Mouse (Mus musculus): ENCODE measurements around the gene Ank2. TPM values are rescaled to one million over a fixed set of nuclear protein-coding genes. Genes with fewer than 3 reads are reported as not detected.
A peak's percentile ranks its signal among the peaks of the same experiment; 100 is the strongest.

Ank2 gene
- polyA plus RNA-seq, 1 experiment from 2014 or later: 19.6 TPM

DNA sequence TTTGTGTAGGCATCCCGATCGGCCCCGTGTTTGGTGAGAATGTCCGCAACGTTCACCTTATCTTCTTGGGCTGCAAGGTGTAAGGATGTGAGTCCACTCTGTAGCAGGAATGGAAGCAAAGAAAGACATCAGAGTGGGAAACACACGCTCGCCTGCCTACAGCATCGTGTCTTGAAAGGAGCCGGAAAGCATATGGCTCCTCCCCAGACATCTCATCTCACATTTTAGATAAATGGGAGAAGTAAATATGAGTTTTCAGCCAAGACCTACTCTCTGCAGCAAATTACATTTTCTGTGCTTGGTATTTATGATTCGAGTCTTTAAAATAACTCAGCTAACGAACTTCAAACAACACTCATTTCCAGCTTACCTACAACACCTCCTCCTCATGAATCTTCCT is 495.2 kb downstream of the Ank2 start:
- WGBS: 82% methylated on average over 11 of the region's 11 CpGs
- Histone ChIP-seq H3K9me3 (ENCODE audit: low read depth, low read length) (no peaks in the 10 kb centered on the region), H3K4me1 (ENCODE audit: insufficient read depth) (no peaks in the 10 kb centered on the region), H3K9ac (no peak overlapping the region), H3K36me3 (ENCODE audit: insufficient read depth) (no peaks in the 10 kb centered on the region), H3K27ac (ENCODE audit: low read depth) (no peak overlapping the region), H3K4me3 (ENCODE audit: low read depth, low read length) (no peak overlapping the region), H3K4me2 (no peak overlapping the region), H3K27me3 (ENCODE audit: insufficient read depth, low read length) (no peaks in the 10 kb centered on the region)
- DNase-seq: no peak
- no peak for ATAC-seq (ENCODE audit: insufficient read depth)
- no peak for TF ChIP-seq CTCF (IDR thresholded peaks at IDR 0.05; ENCODE audit: low read depth)

DNA sequence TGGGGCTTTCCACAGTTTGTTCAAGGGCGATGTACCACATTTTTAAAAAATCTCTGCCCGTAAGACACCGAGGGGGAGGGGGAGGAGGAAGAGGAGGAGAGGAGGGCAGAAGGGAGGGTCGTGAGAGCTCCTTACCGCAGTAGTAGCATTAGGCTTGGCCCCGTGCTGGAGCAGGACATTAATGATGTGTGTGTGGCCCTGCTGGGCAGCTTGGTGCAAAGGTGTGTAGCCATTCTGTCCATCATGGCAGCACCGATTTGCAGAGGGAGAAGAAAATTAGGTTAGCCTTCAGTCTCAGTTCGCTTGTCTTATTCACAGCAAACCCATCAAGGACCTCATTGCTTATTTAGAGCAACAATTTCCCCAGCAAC is 500.4 kb downstream of the Ank2 start:
- no peaks in the 10 kb centered on the region for H3K36me3 ChIP-seq (ENCODE audit: insufficient read depth)
- no peaks in the 10 kb centered on the region for H3K9me3 ChIP-seq (ENCODE audit: low read depth, low read length)
- no peak for TF ChIP-seq CTCF (IDR thresholded peaks at IDR 0.05; ENCODE audit: low read depth)
- DNase-seq: peak; percentile 7
- no peaks in the 10 kb centered on the region; the same call in 1 of the 2 replicates for H3K4me1 ChIP-seq (ENCODE audit: insufficient read depth)
- no peaks in the 10 kb centered on the region for H3K27me3 ChIP-seq (ENCODE audit: insufficient read depth, low read length)
- peak overlapping the region; percentile 59 for H3K4me2 ChIP-seq
- 10% methylated on average over 8 of the region's 8 CpGs for WGBS
- H3K9ac ChIP-seq: 0 out of 2 replicates have a peak overlapping the region, but pooled peaks have one; percentile 42
- peak; percentile 53 for ATAC-seq (ENCODE audit: insufficient read depth)
- H3K27ac ChIP-seq (ENCODE audit: low read depth): peak overlapping the region; percentile 72; the same call in 1 of the 2 replicates
- peak overlapping the region; percentile 19 for H3K4me3 ChIP-seq (ENCODE audit: low read depth, low read length)

DNA sequence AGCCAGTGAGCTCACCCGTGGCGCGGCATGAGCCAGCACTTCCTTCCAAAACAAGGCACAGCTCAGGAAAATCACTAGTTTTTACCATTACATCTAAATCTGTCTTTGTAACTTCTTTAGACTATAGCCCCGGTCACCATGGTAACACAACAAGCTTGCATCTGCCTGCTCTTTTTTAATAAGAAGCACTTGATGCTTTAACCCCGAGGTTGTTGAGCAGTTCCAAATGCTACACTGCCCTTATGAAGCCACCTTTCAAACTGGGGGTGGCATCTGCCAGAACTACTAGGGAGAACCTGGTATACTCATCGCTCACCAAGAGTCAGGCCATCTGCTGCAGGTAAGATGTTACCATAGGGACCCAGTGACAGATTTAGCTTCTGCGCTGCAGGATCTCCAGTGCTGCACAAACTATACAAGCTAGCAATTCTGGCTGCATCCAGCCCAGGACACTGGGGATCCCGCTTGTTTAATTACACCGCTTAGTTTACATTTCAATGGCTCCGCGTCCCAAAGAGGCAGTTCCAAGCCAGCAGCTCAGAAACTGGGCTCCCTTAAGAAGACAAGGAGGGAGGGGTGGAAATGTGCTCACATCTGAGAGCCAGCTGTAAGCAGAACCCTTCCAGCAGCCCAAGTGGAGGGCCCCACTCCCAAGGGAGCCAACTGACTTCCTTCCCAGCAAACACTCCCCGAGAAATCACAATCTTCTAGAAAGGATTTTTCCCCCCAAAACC is 501.0 kb downstream of the Ank2 start:
- DNase-seq (peak; percentile 80), ATAC-seq (ENCODE audit: insufficient read depth) (peak; percentile 93)
- Histone ChIP-seq H3K27me3 (ENCODE audit: insufficient read depth, low read length) (no peaks in the 10 kb centered on the region), H3K9me3 (ENCODE audit: low read depth, low read length) (no peaks in the 10 kb centered on the region), H3K36me3 (ENCODE audit: insufficient read depth) (no peaks in the 10 kb centered on the region), H3K4me3 (ENCODE audit: low read depth, low read length) (peak overlapping the region; percentile 19), H3K4me1 (ENCODE audit: insufficient read depth) (no peaks in the 10 kb centered on the region; the same call in 1 of the 2 replicates), H3K4me2 (peak overlapping the region; percentile 59), H3K9ac (peak overlapping the region; percentile 42), H3K27ac (ENCODE audit: low read depth) (peak overlapping the region; percentile 72; the same call in 1 of the 2 replicates)
- 11% methylated on average over 12 of the region's 12 CpGs for WGBS
- TF ChIP-seq CTCF (IDR thresholded peaks at IDR 0.05; ENCODE audit: low read depth): no peak

DNA sequence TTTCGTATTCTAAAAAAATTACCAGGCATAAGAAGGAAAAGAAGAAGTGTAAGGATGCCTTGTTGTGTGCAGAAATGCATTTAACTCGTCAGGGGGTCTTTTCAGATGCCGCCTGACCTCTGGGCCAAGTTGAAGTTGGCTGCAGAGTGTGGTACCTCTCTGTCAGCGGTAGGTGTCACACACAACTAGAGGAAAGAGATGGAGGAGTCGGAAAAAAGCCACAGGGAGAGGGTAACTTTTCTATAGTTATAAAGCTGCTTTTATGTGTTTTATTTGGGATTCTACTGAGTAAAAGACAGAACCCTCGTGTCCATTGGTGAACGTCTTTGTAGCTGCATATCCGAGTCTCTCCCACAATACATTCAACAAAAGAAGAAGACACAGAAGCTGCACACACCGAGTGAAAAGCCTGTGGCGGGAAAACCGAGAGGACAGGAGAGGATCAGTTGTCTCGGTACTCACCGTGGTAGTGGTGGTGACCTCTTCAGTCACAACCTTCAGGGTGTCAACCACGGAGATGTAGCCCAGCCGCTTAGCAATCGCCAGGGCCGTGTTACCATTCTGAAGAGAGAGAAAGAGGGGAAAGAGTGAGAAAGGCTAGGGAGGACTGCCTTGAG is 501.7 kb downstream of the Ank2 start:
- Histone ChIP-seq H3K4me1 (ENCODE audit: insufficient read depth) (no peaks in the 10 kb centered on the region; the same call in 1 of the 2 replicates), H3K27ac (ENCODE audit: low read depth) (peak overlapping the region; percentile 72; the same call in 1 of the 2 replicates), H3K9ac (peak overlapping the region; percentile 42), H3K36me3 (ENCODE audit: insufficient read depth) (no peaks in the 10 kb centered on the region), H3K9me3 (ENCODE audit: low read depth, low read length) (no peaks in the 10 kb centered on the region), H3K27me3 (ENCODE audit: insufficient read depth, low read length) (no peaks in the 10 kb centered on the region), H3K4me3 (ENCODE audit: low read depth, low read length) (peak overlapping the region; percentile 19), H3K4me2 (peak overlapping the region; percentile 59)
- 16% methylated on average over 17 of the region's 17 CpGs for WGBS
- ATAC-seq (ENCODE audit: insufficient read depth): peak; percentile 52; the same call in 1 of the 2 replicates
- peak; percentile 58 for TF ChIP-seq CTCF (IDR thresholded peaks at IDR 0.05; ENCODE audit: low read depth)
- DNase-seq: peak; percentile 56

DNA sequence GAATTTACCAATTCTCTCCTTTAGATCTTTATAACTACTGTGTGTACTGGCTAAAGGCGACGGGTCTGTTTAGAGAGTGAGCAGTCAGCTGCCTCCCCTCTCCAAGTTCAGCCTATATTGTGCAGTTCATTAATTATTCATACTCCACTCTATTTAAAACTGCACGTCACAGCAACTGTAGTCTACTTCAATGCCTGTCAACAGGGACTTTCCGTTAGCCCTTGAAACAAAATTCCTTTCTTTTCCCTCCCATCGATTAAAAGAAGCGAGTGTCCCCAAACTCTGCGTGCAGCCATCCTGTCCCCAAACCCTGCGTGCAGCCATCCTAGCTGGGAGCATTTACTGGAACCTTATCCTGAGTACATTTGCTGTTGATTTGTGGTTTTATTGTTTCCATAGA is 502.4 kb downstream of the Ank2 start:
- Histone ChIP-seq H3K4me3 (ENCODE audit: low read depth, low read length) (no peak overlapping the region), H3K27me3 (ENCODE audit: insufficient read depth, low read length) (no peaks in the 10 kb centered on the region), H3K4me2 (0 out of 2 replicates have a peak overlapping the region, but pooled peaks have one; percentile 59), H3K36me3 (ENCODE audit: insufficient read depth) (no peaks in the 10 kb centered on the region), H3K9me3 (ENCODE audit: low read depth, low read length) (no peaks in the 10 kb centered on the region), H3K9ac (no peak overlapping the region), H3K27ac (ENCODE audit: low read depth) (no peak overlapping the region), H3K4me1 (ENCODE audit: insufficient read depth) (no peaks in the 10 kb centered on the region; the same call in 1 of the 2 replicates)
- no peak for ATAC-seq (ENCODE audit: insufficient read depth)
- TF ChIP-seq CTCF (IDR thresholded peaks at IDR 0.05; ENCODE audit: low read depth): no peak
- 72% methylated on average over 8 of the region's 8 CpGs for WGBS
- no peak for DNase-seq

DNA sequence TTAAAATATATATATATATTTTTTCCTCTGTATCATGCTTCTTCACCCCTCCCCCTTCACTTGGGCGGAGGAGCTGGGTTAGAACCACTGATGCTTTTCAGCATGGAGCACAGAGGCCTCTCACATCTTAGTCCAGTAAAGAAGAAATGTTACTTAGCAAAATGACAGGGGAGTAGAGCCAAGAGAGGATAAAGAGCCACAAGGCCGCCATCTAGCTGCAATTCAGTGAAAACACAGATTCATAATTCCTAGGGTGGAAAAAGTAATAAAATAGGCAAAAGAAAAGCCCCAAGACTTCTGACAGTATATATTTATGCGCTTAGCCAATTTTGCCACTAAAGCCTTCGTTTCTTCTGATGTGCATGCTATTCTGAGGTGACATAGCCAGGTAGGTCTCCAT is 503.2 kb downstream of the Ank2 start:
- no peaks in the 10 kb centered on the region for H3K27me3 ChIP-seq (ENCODE audit: insufficient read depth, low read length)
- H3K4me2 ChIP-seq: no peak overlapping the region
- peak; percentile 53 for TF ChIP-seq CTCF (IDR thresholded peaks at IDR 0.05; ENCODE audit: low read depth)
- no peaks in the 10 kb centered on the region; the same call in 1 of the 2 replicates for H3K4me1 ChIP-seq (ENCODE audit: insufficient read depth)
- no peak overlapping the region for H3K9ac ChIP-seq
- H3K27ac ChIP-seq (ENCODE audit: low read depth): no peak overlapping the region
- WGBS: 82% methylated on average over 4 of the region's 4 CpGs
- peak; percentile 64 for DNase-seq
- H3K9me3 ChIP-seq (ENCODE audit: low read depth, low read length): no peaks in the 10 kb centered on the region
- H3K4me3 ChIP-seq (ENCODE audit: low read depth, low read length): no peak overlapping the region
- H3K36me3 ChIP-seq (ENCODE audit: insufficient read depth): no peaks in the 10 kb centered on the region
- no peak for ATAC-seq (ENCODE audit: insufficient read depth)

DNA sequence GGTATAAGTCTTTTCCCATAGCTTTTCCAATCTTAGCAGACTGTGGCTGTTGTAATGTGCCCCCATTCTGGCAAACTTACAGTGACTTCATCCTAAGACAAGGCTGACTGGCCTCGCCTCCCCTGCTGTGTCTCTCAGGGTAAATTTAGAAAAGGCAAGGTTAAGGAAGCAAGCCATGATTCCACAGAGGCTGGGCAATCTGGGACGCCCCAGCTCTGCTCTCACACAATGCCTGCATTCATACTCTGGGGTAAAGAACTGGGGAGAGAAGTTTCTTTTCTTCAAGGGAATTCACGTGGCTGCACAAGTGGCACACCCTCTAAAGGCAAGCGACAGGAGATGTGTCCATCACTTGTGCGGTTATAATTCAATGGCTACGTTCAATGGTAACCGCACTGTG is 505.0 kb downstream of the Ank2 start:
- 73% methylated on average over 7 of the region's 7 CpGs for WGBS
- H3K4me2 ChIP-seq: no peak overlapping the region
- H3K4me1 ChIP-seq (ENCODE audit: insufficient read depth): no peaks in the 10 kb centered on the region; the same call in 1 of the 2 replicates
- no peaks in the 10 kb centered on the region for H3K36me3 ChIP-seq (ENCODE audit: insufficient read depth)
- H3K27ac ChIP-seq (ENCODE audit: low read depth): no peak overlapping the region
- DNase-seq (no peak), ATAC-seq (ENCODE audit: insufficient read depth) (no peak)
- H3K27me3 ChIP-seq (ENCODE audit: insufficient read depth, low read length): no peaks in the 10 kb centered on the region
- H3K4me3 ChIP-seq (ENCODE audit: low read depth, low read length): no peak overlapping the region
- no peak for TF ChIP-seq CTCF (IDR thresholded peaks at IDR 0.05; ENCODE audit: low read depth)
- no peaks in the 10 kb centered on the region for H3K9me3 ChIP-seq (ENCODE audit: low read depth, low read length)
- no peak overlapping the region for H3K9ac ChIP-seq
